Mouse (Mus musculus) urinary bladder, adult 18-20 months (tissue): ENCODE results near the gene Kmt2e.

Experiments
- DNase-seq, 2 experiments: peaks; one replicate each; pipeline ENCODE4 v3.0.0; 2022; ENCODE audit warnings: low spot score in 2 of 2, mixed read lengths in 2 of 2

The Kmt2e gene

GRCm38 (mm10) chr5:23410718-23411101 is 23.5 kb upstream of the Kmt2e start:
- DNase-seq = no peak

GRCm38 (mm10) chr5:23411640-23412039 is 22.6 kb upstream of the Kmt2e start:
- DNase-seq = no peak

- no peak for DNase-seq
Observed at GRCm38 (mm10) chr5:23412247-23412948, 21.8 kb upstream of the Kmt2e start.

- DNase-seq = no peak
Observed at GRCm38 (mm10) chr5:23413058-23413457, 21.2 kb upstream of the Kmt2e start.

GRCm38 (mm10) chr5:23413575-23414470 is 20.4 kb upstream of the Kmt2e start:
- peak in 1 of 2 experiments; percentile 36 for DNase-seq

- DNase-seq = no peak
Observed at GRCm38 (mm10) chr5:23414490-23415126, 19.6 kb upstream of the Kmt2e start.

GRCm38 (mm10) chr5:23415571-23416285 is 18.5 kb upstream of the Kmt2e start:
- no peak for DNase-seq

GRCm38 (mm10) chr5:23416286-23416643 is 18.0 kb upstream of the Kmt2e start:
- DNase-seq = no peak

GRCm38 (mm10) chr5:23417716-23418115 is 16.5 kb upstream of the Kmt2e start:
- DNase-seq = no peak

GRCm38 (mm10) chr5:23418147-23418781 is 16.0 kb upstream of the Kmt2e start:
- peak; percentile 72 to 75 for DNase-seq

GRCm38 (mm10) chr5:23418797-23419595 is 15.2 kb upstream of the Kmt2e start:
- no peak for DNase-seq

GRCm38 (mm10) chr5:23419616-23420170 is 14.5 kb upstream of the Kmt2e start:
- no peak for DNase-seq

GRCm38 (mm10) chr5:23420410-23420809 is 13.8 kb upstream of the Kmt2e start:
- no peak for DNase-seq

GRCm38 (mm10) chr5:23421440-23421839 is 12.8 kb upstream of the Kmt2e start:
- DNase-seq = no peak

GRCm38 (mm10) chr5:23423036-23423435 is 11.2 kb upstream of the Kmt2e start:
- DNase-seq = no peak

GRCm38 (mm10) chr5:23427501-23427900 is 6.7 kb upstream of the Kmt2e start:
- no peak for DNase-seq

- no peak for DNase-seq
Observed at GRCm38 (mm10) chr5:23431070-23431864, 3.0 kb upstream of the Kmt2e start.

- no peak for DNase-seq
Observed at GRCm38 (mm10) chr5:23431948-23432707, 2.1 kb upstream of the Kmt2e start.
